Mouse (Mus musculus): ENCODE results near the gene Mip. TPM values are rescaled to one million over a fixed set of nuclear protein-coding genes. Genes with fewer than 3 reads are reported as not detected.
"Not testable (repeated sequence)": the region's sequence is repeated elsewhere in the genome, so short reads cannot be mapped to it uniquely, and the experiment has no call there.

Mip gene
- polyA plus RNA-seq (2012; rRNA removed), result not detected in 2 replicates

DNA sequence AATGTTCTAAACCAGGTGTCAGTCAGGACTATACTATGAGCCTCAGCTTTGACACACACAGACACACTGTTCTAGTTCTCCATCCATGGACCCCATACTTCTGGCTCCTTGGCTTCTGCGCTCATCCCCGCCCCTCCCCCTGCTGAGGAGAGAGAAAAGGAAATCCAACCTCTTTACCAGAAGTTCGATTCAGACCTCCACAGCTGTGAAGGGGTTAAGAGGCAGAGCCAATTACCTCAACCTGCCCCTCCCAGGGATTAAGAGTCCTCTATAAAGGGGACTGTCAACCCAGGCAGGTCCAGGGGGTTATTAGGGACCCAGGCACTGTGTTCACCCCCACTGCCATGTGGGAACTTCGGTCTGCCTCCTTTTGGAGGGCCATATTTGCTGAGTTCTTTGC is at the start of gene Mip:
Gene Mip (plus strand): TSS at position 301 of the 400 bp plus-strand sequence.
- DNase-seq (ENCODE audit: low read depth), result no peak

DNA sequence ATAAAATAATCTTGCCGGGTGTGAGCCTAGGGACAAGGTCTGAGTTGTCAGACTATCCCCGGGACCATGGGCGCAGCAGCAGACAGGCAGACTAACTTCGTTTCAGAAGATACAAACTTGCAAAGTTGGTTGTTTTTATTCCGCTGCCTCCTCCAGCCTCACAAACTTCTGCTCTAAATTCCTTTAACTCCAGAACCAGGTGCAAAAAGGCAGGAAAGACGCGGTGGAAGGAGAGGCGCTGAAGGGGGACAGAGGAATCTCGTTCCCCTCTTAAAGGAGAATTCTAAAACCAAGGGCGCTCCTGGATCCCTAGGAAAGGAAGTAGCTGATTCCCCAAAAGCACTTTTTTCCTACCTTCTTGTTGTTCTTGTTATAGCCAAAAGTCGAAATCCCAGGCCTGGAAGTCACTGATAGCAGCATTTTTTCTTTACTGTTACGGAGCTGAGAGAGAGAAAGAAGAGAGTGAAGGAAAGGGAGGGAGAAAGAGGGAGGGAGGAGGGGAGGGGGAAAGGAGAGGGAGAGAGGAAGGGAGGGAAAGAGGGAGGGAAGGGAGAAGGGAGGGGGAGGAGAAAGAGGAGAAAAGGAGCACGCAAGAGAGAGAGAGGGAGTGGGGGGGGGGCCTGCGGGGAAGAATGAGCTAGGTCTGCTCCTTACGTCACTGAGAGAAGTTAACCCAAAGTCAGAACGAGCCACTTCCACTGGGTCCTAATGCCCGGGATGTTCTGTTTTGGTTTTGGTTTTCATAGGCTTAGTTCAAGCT is 49.5 kb upstream of the Mip start:
- DNase-seq (ENCODE audit: low read depth), result no peak

DNA sequence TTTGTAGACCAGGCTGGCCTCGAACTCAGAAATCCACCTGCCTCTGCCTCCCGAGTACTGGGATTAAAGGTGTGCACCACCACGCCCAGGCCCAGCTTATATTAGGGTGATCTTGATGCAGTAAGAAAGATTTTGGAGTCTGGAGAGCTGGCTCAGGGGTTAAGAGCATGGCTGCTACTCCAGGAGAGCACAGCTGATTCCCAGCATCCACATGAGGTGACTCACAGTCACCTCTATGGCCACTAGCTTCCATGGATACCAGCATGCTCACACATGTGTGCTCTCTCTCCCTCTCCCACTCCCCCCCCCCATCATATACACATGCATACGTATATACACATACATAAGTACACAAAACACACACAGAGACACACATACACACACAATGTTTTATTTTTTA is 48.3 kb upstream of the Mip start:
- DNase-seq (ENCODE audit: low read depth), result no peak

DNA sequence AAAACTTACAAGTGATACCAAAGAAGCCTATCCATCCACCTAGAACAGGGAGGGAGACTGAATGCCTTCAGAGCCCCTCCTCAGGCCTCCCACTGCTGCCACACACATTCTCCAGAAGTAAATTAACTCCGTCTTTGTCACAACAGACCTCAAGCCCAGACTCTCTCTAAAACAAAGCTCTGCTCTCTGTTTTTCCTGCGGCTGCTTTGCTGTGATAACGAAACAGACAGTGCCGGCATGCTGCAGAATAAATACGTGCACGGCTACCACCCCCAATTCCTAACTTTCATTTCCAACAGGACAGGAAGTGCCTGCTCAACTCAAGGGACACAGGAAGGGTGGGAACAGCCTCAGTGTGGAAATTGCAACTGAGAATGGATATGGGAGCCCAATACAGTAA is 45.6 kb upstream of the Mip start, which contains the start of gene Rbms2:
Gene Rbms2 (minus strand): TSS at position 309 of the 400 bp plus-strand sequence.
- DNase-seq (ENCODE audit: low read depth), result no peak

DNA sequence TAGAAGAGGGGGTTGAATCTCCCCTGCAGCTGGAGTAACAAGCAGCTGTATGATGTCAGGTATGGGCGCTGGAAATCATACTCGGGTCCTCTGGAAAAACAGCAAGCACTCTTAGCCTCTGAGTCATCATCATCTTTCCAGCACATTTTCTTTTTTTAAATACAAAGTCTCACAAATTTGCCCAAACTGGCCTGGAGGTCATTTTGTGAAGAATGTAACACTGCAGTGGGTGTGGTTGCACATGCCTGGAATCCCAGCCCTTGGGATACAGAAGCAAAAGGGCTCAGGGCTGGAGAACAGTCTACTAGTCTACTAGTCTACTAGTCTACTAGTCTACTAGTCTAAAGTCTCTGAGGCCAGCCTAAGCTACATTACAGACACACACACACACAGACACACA is 41.3 kb upstream of the Mip start:
- no peak for DNase-seq (ENCODE audit: low read depth)

DNA sequence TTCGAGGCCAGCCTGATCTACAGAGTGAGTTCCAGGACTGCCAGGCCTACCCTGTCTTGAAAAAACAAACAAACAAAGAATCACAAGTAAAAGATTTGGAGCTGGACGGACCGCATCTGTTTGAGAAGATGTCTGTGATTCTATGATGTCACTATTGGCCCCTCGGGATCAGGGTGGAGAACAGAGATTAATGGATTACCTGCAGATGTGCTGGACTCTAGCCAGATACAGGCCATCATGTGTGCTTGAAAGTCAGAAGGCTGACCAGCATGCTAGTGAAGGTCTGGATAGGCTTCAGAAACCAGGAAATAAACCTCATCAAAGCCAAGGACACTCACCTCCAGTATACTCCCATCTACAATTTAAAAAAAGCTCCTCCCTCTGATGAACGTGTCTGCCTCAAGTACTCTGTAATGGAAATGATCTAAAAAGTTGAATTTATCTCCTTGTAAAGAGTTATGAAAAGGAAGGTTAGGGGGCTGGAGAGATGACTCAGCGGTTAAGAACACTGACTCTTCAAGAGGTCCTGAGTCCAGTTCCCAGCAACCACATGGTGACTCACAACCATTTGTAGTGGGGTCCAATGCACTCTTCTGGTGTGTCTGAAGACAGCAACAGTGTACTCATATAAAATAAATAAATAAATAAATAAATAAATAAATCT is 40.2 kb upstream of the Mip start:
- DNase-seq (ENCODE audit: low read depth), result no peak

DNA sequence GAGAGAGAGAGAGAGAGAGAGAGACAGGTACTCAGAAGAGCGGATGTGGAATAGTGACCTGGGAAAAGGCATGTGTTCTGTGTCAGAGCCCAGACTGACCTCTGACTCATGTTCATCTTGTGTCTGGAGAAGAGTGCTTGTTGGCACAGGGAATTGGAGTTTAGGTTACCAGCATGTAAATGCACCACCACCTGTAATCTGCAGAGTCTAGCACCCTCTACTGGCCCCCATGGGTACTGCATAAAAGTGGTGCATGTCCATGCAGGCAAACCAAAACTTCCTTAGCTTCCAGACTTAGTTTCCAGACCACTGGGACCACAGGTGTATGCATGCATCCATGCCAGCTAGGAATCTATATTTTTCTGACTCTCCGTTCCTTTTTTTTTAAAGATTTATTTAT is 39.7 kb upstream of the Mip start:
- DNase-seq (ENCODE audit: low read depth), result peak; percentile 61

DNA sequence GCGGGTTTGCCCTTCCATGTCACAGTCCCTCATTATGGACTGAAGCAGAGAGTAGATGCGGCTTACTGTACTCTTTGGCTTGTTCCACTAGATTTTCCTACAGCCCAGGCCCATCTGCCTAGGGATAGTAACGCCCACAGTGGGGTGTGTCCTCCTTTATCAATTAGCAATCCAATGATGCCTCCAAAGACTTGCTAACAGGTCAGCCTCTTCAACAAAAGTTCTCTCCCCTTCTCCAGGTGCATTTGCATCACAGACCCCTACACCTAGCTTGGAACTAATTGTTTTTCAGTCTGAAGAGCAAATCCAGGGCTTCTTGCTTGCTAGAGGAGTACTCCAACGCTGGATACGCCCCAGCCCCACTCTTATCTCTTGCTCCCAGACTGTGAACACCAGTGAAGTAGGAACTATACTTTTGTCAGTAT is 38.4 kb upstream of the Mip start:
- no peak for DNase-seq (ENCODE audit: low read depth)

DNA sequence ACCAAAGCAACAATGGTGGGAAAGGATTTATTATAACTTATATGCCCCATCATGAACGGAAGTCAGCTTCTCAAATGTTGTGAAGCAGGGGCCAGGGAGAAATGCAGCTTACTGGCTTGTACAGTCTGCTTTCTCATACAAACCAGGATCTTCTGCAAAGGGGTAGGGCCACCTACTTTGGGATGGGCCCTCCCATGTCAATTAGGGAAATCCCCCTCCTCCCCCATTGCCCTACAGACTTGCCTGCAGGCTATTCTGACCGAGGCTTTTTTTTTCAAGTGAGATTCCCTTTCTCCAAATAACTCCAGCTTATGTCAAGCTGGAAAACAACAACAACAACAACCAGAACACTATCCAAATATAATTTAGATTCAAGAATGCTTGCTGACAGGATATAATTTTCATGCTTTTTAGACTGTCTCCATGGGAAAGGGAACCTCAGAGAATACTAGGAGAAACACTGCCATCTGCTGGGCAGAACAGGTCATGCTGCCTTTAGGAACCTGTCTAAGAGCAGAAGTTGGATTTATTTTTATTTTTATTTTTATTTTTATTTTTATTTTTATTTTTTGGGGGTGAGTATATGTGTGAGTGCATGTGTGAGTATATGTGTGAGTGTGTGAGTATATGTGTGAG is 37.3 kb upstream of the Mip start:
- no peak for DNase-seq (ENCODE audit: low read depth)

DNA sequence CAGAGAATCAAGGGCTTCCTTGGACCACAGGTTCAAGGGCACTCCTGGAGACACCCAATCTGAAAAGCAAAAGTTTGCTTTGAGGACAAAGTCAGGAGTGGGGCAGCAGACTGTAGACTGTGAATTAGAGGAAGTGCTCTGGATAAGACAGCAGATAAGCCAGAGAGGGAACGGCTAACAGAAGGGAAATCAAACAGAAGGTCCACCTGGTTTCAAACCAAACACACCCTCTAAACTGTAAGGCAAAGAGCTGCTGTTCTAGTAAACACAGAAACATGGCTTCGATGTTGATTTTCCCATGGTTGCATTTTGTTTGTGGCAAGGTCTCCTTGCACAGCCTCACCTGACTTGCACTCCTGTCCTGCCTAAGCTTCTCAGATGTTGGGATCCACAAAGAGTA is 34.2 kb upstream of the Mip start:
- no peak for DNase-seq (ENCODE audit: low read depth)

DNA sequence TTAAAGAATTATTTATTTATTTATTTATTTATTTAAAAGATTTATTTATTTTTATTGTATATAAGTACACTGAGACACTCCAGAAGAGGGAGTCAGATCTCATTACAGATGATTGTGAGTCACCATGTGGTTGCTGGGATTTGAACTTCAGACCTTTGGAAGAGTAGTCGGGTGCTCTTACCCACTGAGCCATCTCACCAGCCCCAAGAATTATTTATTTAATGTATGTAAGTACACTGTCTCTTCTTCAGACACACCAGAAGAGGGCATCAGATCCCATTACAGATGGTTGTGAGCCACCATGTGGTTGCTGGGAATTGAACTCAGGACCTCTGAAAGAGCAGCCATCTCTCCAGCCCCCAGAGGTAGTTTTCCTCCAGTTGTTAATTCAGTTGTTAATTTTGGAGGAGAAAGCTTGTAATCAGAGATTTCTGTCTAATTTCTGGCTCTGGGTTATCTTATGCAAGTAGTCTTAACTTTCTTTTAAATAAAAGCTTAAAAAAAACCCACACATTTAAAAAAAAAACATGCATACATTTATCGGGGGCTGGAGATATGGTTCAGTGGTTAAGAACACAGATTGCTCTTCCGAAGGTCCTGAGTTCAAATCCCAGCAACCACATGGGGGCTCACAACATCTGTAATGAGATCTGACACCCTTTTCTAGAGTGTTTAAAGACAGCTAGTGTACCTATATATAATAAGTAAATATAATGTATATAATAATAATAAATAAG is 33.4 kb upstream of the Mip start:
- not testable (repeated sequence) for DNase-seq (ENCODE audit: low read depth)

DNA sequence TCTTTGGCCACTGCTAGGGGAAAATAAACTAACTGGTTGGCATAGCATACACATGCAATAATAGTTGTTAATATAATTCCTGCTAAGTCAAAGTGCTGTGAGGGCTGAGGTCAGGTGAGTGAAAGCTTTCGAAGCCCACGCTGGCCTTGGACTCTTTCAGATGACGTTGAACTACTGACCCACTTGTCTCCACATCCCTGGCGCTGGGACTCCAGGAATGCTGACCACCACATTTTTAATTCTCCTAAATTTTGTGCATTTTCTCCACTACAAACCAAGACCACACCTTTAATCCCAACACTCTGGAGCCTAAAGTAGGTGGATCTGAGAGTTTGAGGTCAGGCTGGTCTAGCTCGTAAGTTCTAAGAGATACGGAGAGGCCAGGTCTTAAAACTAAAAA is 32.5 kb upstream of the Mip start:
- no peak for DNase-seq (ENCODE audit: low read depth)

DNA sequence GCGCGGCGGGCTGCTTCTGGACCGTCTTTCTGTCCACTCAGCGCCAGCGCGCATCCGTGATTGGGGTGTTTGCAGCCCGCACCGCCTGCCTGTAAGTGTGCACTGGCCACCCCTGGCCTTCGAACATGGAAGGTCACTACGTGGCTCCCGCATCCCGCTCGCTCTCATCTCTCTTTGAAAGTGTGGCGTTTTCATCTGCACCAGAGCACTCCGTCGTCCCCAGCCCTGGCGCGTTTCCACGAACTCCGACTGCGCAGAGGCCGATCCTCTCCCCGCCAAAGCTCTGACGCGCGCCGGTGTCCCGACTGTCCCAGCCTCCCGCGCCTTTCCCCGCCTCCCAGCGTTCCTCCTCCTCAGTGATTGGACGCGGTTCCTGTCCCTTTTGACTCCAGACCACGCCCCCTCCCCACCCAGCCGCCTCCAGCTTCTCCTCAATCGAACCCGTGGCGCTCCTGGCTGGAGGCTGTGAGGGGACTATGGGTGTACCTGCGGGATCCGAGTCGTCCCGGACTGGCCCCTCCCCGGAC is 31.6 kb upstream of the Mip start, which contains the start of gene Gls2:
Gene Gls2 (plus strand): TSS at position 434 of the 527 bp plus-strand sequence.
- DNase-seq (ENCODE audit: low read depth), result peak; percentile 54

DNA sequence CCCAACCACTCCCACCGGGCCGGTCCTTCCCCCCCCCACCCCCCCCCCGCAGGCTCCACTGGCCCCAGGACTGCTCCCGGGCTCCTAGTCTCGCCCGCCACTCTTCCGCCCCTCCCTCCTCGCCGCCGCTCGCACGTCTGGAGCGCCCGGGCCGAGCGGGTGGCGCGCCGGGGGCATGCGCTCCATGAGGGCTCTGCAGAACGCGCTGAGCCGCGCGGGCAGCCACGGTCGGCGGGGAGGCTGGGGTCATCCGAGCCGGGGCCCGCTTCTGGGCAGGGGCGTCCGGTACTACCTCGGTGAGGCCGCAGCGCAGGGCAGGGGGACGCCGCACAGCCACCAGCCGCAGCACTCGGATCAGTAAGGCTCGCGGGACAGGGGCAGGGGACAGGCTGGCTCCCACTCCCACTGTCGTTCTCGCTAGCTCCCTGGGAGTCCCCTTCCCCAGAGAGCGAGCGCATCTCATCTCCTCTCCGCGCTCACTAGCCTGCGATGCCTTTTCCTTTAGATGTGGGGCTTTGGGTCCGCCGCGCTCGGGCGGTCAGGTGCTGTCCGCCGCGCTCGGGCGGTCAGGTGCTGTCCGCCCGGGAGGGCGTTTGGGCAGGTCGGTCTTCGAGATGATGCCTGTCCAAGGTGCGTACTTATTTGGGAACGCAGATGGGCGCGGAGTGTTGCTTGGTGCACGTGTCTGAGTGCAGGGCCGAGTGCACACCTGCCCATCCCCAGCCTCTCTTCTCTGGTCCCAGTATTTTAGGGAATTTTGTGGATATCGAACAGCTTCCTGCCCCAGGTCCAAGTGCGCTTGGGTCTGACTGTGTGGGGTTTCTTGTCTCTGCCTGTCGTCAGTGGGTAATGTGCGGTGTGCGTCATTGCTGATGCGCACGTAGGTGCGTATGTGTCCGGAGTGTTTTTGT is 30.8 kb upstream of the Mip start:
- DNase-seq (ENCODE audit: low read depth), result no peak

DNA sequence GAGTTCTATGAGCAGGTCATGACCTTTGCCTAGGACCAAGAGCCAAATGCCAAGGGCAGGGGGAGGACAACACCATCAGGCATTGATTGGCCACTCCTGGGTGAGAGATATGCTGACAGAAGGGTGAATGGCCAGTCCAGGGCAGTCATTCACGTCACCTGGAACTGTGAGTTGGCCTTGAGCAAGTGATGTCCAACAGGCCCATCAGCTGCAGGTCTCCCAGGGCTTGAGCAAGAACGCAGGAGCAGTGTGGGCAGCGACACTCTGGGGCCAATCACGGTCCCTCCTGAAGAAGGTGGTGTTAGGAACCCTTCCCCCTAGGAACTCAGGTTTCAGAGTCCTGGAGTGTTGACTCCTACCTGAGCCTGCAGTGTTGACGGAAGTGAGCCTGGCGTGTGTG is 23.8 kb upstream of the Mip start:
- no peak for DNase-seq (ENCODE audit: low read depth)

DNA sequence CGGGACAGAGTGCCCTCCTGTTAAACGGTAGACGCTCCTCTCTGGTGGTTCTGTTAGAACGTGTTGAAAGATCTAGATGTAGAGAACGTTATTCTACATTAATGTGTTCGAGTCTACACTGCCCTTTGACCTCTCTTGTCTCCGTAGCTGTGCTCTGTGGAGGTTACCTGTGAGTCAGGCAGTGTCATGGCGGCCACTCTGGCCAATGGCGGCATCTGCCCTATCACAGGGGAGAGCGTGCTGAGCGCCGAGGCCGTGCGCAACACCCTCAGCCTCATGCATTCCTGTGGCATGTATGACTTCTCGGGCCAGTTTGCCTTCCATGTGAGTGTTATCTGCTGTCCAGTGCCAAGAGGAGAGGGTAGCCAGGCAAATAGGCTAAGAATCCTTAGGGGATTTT is 20.7 kb upstream of the Mip start:
- no peak for DNase-seq (ENCODE audit: low read depth)

DNA sequence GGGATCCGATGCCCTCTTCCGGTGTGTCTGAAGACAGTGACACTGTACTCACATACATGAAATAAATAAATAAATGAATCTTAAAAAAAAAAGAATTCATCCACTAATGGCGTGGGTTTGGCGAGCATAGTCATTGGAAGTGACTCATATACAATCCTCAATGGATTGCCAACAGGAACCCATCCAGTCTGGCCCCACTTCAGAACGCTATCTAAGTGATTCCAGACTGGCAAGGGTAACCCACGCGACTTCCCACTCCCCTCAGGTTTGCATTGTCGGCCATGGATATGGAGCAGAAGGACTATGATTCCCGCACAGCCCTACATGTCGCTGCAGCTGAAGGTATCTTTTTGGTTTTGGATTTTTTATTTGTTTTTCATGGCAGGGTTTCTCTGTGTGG is 17.3 kb upstream of the Mip start:
- no peak for DNase-seq (ENCODE audit: low read depth)

DNA sequence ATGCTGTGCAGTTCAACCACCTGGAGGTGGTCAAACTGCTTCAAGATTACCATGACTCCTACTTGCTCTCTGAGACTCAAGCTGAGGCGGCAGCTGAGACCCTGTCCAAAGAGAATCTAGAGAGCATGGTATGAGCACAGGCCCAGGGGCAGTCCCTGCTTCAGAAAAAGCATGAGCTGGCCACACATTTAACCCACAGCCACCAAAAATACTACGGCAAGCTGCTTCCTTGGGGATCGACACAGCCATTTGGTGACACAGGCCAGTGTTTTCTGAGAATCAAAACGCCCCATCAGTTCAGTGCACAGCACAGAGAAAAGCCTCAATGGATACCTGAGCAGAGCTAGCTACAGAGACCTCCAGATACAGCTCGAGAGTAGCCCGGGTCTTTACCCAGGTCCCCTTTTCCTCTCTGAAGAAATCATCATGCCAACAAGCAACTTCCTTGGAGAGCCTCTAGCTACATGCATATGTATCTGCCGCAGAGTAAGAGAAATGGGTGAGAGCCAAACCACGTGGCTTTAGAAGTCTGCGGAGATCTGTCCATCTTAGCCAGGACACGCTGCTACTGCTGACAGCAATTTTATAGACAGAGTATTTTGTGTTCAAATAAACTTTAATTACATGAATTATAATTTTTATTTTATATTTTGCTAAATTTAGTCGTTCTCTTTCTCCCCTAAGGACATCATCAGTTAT is 16.2 kb upstream of the Mip start:
- no peak for DNase-seq (ENCODE audit: low read depth)

DNA sequence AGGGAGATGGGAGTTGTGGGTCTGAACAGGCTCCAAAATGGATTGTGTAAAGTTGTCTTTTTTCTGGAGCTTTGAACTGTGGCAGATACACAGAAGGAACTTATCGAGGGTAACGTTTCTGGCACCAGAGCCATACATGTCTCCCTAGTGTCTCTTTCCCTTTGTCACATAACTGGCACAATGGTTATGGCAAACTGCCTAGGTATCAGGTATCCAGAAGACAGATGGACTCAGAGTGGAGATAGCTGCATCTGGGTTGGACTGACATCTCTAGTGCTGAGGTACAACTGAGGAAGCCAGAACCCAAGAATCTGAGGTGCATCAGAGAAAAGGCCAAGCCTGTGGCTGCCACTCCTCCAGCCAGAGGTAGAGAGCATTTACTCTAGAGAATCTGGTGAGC is 15.5 kb upstream of the Mip start:
- DNase-seq (ENCODE audit: low read depth), result no peak

DNA sequence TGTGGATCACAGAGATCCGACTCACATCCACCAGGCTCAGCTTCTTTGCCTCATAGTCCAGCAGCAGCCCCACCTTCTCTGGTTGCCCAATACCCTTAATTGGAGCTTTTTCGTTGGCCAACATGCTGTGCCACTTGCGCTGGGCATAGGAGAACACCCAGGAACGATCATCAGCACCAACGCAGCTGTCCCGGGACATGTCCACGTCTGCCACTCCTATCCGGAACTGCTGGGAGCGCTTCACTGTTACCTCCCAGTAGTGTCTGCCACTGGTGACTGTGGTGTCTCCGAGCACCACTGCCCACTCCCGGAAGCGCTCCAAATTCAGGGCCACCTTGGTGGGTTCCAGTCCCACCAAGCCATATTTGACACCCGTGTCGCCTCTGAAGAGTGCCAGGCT is 14.7 kb upstream of the Mip start:
- no peak for DNase-seq (ENCODE audit: low read depth)
